30 mouse cellular contexts compared by ENCODE assay signal in the genomic region with DNA sequence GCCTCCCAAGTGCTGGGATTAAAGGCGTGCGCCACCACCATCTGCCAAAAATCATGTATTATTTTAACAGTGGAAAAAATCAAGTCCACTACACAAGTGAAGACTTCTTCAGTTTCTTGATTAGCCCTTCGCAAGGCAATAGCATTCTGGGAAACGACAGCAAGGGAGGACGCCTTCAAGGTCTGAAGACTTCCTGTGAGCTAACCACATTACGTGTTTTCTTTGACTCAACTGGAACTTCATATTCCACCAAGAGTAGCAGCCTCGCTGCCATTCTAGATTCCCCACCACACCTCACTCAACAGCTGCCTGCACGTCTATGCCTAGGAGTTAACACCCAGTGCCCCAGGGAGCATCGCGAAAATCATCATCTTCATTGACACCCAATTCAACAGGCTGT.
DNase-seq lines count a peak whose midpoint lies in the region; ATAC-seq lines count a peak whose summit lies in the region.
"Had no signal": no experiment of that assay in that cellular context is flagged by ENCODE, and none has a peak within 500 bp of the region (broad histone marks: within the 10 kb centered on the region; RNA-seq: fewer than 3 reads in every experiment).

No protein-coding gene starts in this region.

- peak; percentile 46 for DNase-seq in 416B (ENCODE audit: low read depth)
- peak; percentile 75 for DNase-seq in naive thymus-derived CD4-positive, alpha-beta T cell, adult 2 months (ENCODE audit: low read depth)
- DNase-seq in layer of hippocampus, adult 11-12 months (ENCODE audit: low spot score): no peak
- no peak for DNase-seq in hindbrain, embryonic 14.5 days (ENCODE audit: low spot score)
- no peak for DNase-seq in left cerebral cortex, adult 8-10 months (ENCODE audit: low spot score in 2 of 2)
- DNase-seq: adrenal gland, adult 2 months; cerebellum, adult 11 months; cerebellum, adult 9-10 months; cerebellum, postnatal 36 days; gastrocnemius, adult 2 months; gastrocnemius, postnatal 36 days; heart, adult 2 months; kidney, postnatal 14 days; left cerebral cortex, postnatal 4 days; liver, embryonic 13.5 days; lung, adult 18-20 months; lung, postnatal 4 days; midbrain, embryonic 14.5 days; right cerebral cortex, adult 18-20 months; spleen, adult 18-20 months; thymus, postnatal 36 days had no signal

- no peak overlapping the region for H3K4me2 ChIP-seq in hindbrain, embryonic 14.5 days (replicated peaks)
- H3K4me2 ChIP-seq: embryonic facial prominence, embryonic 13.5 days; liver, embryonic 13.5 days had no signal

- no peak overlapping the region for H3K9ac ChIP-seq in hindbrain, embryonic 14.5 days
- H3K9ac ChIP-seq: embryonic facial prominence, embryonic 13.5 days; liver, embryonic 13.5 days had no signal

- no peaks in the 10 kb centered on the region for H3K9me3 ChIP-seq in hindbrain, embryonic 14.5 days (ENCODE audit: control insufficient read depth, low read length)
- H3K9me3 ChIP-seq: embryonic facial prominence, embryonic 13.5 days; liver, embryonic 13.5 days had no signal

- no peaks in the 10 kb centered on the region; the same call in 1 of the 2 replicates for H3K4me1 ChIP-seq in hindbrain, embryonic 14.5 days (replicated peaks; ENCODE audit: control insufficient read depth, insufficient read depth, low read length)
- H3K4me1 ChIP-seq: liver, embryonic 13.5 days had no signal

- H3K27me3 ChIP-seq in hindbrain, embryonic 14.5 days (ENCODE audit: control insufficient read depth, insufficient read depth, low read length): no peaks in the 10 kb centered on the region
- H3K27me3 ChIP-seq: embryonic facial prominence, embryonic 13.5 days; liver, embryonic 13.5 days had no signal

- no peak overlapping the region for H3K27ac ChIP-seq in hindbrain, embryonic 14.5 days
- H3K27ac ChIP-seq: embryonic facial prominence, embryonic 13.5 days; forebrain, embryonic 10.5 days; gastrocnemius, adult 2 months; heart, adult 2 months; hindbrain, postnatal 0 days; left cerebral cortex, adult 2 months; liver, embryonic 13.5 days had no signal

- peak; percentile 89 for ATAC-seq in CD4-positive, CD25-positive, alpha-beta regulatory T cell, adult 4 months
- ATAC-seq in granulocyte monocyte progenitor cell, adult 5-6 weeks (replicated peaks; ENCODE audit: poor library complexity, severe bottlenecking): 0 out of 2 replicates have a peak, but pooled peaks have one; percentile 25
- ATAC-seq in hindbrain, embryonic 14.5 days (ENCODE audit: low FRiP score): no peak
- ATAC-seq: forebrain, embryonic 16.5 days; hindbrain, postnatal 0 days; intestine, postnatal 0 days; lung, postnatal 0 days had no signal

- 95% methylated on average over 10 of the region's 10 CpGs for WGBS in hindbrain, embryonic 14.5 days

- H3K36me3 ChIP-seq in hindbrain, embryonic 14.5 days (replicated peaks; ENCODE audit: control insufficient read depth, insufficient read depth): no peaks in the 10 kb centered on the region
- H3K36me3 ChIP-seq: embryonic facial prominence, embryonic 13.5 days; forebrain, embryonic 10.5 days; liver, embryonic 13.5 days had no signal

- no peak overlapping the region for H3K4me3 ChIP-seq in hindbrain, embryonic 14.5 days (replicated peaks; ENCODE audit: low read length)
- H3K4me3 ChIP-seq: embryonic facial prominence, embryonic 13.5 days; forebrain, embryonic 10.5 days; gastrocnemius, adult 2 months; heart, adult 2 months; left cerebral cortex, adult 2 months; liver, embryonic 13.5 days had no signal

Comparison
In these comparisons a context has a peak if more than half of its experiments do, and no peak if none do; other contexts are left out.
1. DNase-seq: peak in 416B (single experiment) and naive thymus-derived CD4-positive, alpha-beta T cell, adult 2 months (single experiment); none in layer of hippocampus, adult 11-12 months (single experiment), hindbrain, embryonic 14.5 days (single experiment) and left cerebral cortex, adult 8-10 months (0 of 2).